Mouse (Mus musculus) small intestine, adult 2 months (tissue): ENCODE results near the gene 4930564D02Rik.

Experiments
- CTCF ChIP-seq: fragments of 200-500 bp; IDR thresholded peaks from 2 replicates; pipeline ENCODE4 v1.5.1; 2012; ENCODE audit warnings: low read depth, mild to moderate bottlenecking, control low read depth, inconsistent platforms, low read length, moderate library complexity, mixed read lengths; ENCODE audit not compliant: insufficient replicate concordance, insufficient read length; ENCODE audit errors: extremely low read depth
- POLR2A ChIP-seq: fragments of 200-500 bp; IDR thresholded peaks from 2 replicates; pipeline ENCODE4 v1.6.1; 2012; ENCODE audit warnings: low read depth, mild to moderate bottlenecking, control low read depth, inconsistent platforms, low read length, moderate library complexity

DNA sequence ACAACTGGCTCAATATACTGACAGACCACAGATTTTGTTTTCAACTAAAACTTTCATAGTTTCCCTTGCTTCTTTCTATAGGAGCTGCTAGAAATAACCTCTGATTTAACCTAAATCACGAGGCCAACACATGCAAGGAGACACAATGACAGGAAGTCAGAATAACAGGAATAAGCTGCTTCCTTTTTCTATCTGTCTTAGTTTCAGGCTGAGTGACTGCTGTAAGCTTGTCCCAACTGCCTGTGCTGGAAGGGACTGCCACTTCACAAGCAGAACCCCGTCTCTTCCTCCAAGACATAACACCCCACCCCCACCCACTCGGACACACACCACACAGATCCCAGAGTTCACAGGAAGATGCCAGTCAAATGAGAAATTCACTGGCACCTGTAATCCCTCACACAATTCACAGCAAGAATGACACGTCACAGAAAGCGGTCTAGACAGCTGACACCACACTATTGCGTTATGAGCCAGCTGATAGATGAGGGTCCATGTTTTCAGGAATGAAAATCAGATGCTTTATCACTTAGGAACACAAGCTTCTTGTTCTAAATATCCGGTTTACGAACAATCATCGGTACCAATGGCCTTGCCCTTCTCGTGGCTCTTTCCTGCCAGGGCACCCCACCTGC is 43.2 kb upstream of the 4930564D02Rik start:
- TF ChIP-seq CTCF (no peak), POLR2A (no peak)
